Mouse (Mus musculus): ENCODE results near the gene Raf1. TPM values are rescaled to one million over a fixed set of nuclear protein-coding genes. Genes with fewer than 3 reads are reported as not detected.

Raf1 gene
- polyA plus RNA-seq, 1 experiment from 2014 or later = 157 TPM

DNA sequence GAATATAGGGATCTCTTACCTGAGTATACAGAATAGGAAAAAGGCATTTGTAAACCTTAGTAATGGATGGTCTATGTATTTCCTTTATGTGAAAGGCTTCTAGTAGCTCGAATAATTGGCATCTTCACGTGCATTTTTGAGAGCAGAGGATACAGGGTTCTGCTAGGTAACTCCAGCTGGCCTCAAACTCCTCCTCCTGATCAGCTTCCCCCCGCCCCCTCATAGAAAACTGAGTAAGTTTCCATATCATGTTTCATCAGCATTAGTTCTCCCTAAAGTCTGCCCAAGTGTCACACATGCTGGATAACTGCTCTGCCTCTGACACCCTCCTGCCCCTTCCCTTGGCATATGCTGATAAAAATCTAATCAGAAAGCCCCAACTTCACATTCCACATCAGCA lies 95.6 kb downstream of the Raf1 start:
- Histone ChIP-seq H3K4me3 (no peak overlapping the region), H3K9ac (replicated peaks) (no peak overlapping the region), H3K27ac (replicated peaks) (no peak overlapping the region), H3K4me1 (no peaks in the 10 kb centered on the region), H3K27me3 (no peaks in the 10 kb centered on the region), H3K9me3 (no peaks in the 10 kb centered on the region), H3K36me3 (peaks cover 39% of the 10 kb centered on the region), H3K4me2 (replicated peaks) (no peak overlapping the region)
- 81% methylated on average over 3 of the region's 3 CpGs for WGBS
- no peak for ATAC-seq (ENCODE audit: low FRiP score, low read depth)

DNA sequence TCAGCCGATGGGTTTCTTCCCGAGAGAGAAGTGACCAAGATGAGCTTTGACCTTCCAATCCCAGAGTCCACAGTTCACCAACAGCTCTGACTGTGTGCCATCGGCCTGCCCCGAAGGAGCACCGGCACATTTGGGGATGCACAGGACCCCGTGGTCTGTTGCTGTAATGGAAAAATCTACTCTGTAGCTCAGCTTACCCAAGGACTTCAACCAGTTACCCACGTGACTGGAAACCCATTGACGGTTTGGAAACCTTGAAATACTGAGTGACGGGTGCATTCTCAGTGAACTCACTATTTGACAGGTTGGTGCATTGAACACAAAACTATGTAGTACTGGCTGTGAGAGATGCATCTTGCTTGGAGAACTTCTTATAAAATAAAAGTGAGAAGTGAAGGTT lies 98.5 kb downstream of the Raf1 start:
- H3K36me3 ChIP-seq = peaks cover 57% of the 10 kb centered on the region

DNA sequence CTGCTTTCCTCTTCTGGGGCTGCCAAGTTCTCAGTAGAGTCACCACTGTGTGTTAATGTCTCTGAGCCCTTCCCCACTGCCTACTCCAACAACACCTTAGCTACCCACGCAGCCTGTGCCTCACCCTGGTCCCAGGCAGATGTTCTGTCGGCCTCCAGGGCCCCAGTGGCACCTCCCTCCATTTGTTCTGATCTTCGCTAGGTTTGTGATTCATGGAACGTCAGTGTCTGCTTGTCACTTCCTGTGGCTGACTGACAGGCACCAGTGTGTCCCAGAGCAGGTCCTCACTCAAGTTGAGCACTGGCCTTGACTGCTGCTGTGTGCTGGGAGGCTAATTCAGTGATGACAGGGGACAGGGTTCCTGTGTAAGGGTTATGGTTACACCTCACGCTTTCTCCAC lies 99.0 kb downstream of the Raf1 start:
- Histone ChIP-seq H3K27me3 (no peaks in the 10 kb centered on the region), H3K9me3 (no peaks in the 10 kb centered on the region), H3K27ac (replicated peaks) (no peak overlapping the region), H3K4me1 (no peaks in the 10 kb centered on the region), H3K4me3 (no peak overlapping the region), H3K9ac (replicated peaks) (no peak overlapping the region), H3K36me3 (peaks cover 57% of the 10 kb centered on the region), H3K4me2 (replicated peaks) (no peak overlapping the region)
- no peak for ATAC-seq (ENCODE audit: low FRiP score, low read depth)
- WGBS = 89% methylated on average over 5 of the region's 5 CpGs

More for the DNA sequence above, 98.5 kb downstream of the Raf1 start:
- no peaks in the 10 kb centered on the region for H3K9me3 ChIP-seq
- H3K9ac ChIP-seq (replicated peaks) = no peak overlapping the region
- no peak overlapping the region for H3K27ac ChIP-seq (replicated peaks)
- no peak overlapping the region for H3K4me3 ChIP-seq
- ATAC-seq (ENCODE audit: low FRiP score, low read depth) = no peak
- no peaks in the 10 kb centered on the region for H3K27me3 ChIP-seq
- H3K4me2 ChIP-seq (replicated peaks) = no peak overlapping the region
- H3K4me1 ChIP-seq = no peaks in the 10 kb centered on the region
- WGBS = 91% methylated on average over 9 of the region's 9 CpGs

DNA sequence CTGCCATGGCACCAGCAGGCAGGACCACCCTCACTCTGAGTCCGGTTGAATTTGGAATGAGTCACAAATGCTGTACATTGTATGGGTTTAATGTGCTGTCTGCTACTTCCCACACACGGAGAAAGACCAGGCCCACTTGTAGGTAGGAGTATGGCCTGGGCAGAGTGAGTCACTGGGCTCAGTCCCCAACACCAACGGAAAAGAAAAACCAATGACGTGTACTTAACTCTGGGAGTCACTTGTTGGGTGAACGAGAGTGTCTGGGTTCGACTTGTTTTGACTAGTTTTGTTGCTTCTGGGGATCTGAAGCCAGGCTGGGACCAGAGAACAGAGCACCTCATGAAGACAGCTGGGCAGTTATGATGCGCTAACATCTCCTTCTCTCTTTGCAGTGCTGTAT lies 102.3 kb downstream of the Raf1 start:
- H3K4me2 ChIP-seq (replicated peaks) = no peak overlapping the region
- peaks cover 68% of the 10 kb centered on the region for H3K36me3 ChIP-seq
- H3K9me3 ChIP-seq = no peaks in the 10 kb centered on the region
- H3K27me3 ChIP-seq = no peaks in the 10 kb centered on the region
- ATAC-seq (ENCODE audit: low FRiP score, low read depth) = no peak
- H3K4me1 ChIP-seq = no peaks in the 10 kb centered on the region
- no peak overlapping the region for H3K9ac ChIP-seq (replicated peaks)
- H3K27ac ChIP-seq (replicated peaks) = no peak overlapping the region
- no peak overlapping the region for H3K4me3 ChIP-seq
- 91% methylated on average over 7 of the region's 7 CpGs for WGBS

Other genes with a start within 250 kb of the Raf1 start
- gene Tsen2, start 132.0 kb downstream of the Raf1 start, polyA plus RNA-seq (2016; fragmentation: Nextera tagmentation; extraction: Ambion mirVana) = 29.9 and 30.5 TPM in 2 replicates
- 0.34 and 0.50 TPM in 2 replicates for gene Mkrn2os, start 84.1 kb downstream of the Raf1 start, polyA plus RNA-seq (2016; fragmentation: Nextera tagmentation; extraction: Ambion mirVana)
- gene Mkrn2, start 74.7 kb downstream of the Raf1 start, polyA plus RNA-seq (2016; fragmentation: Nextera tagmentation; extraction: Ambion mirVana) = 26.9 and 27.2 TPM in 2 replicates
- 1.3 and 1.9 TPM in 2 replicates for gene Tmem40, start 85.8 kb upstream of the Raf1 start, polyA plus RNA-seq (2016; fragmentation: Nextera tagmentation; extraction: Ambion mirVana)
- 37.1 and 40.0 TPM in 2 replicates for gene Cand2, start 97.9 kb upstream of the Raf1 start, polyA plus RNA-seq (2016; fragmentation: Nextera tagmentation; extraction: Ambion mirVana)
- gene Rpl32, start 132.1 kb upstream of the Raf1 start, polyA plus RNA-seq (2016; fragmentation: Nextera tagmentation; extraction: Ambion mirVana) = 1,622 and 1,683 TPM in 2 replicates
- gene Efcab12, start 161.8 kb upstream of the Raf1 start, polyA plus RNA-seq (2016; fragmentation: Nextera tagmentation; extraction: Ambion mirVana) = 2.1 TPM in 2 replicates
- gene Mbd4, start 176.7 kb upstream of the Raf1 start, polyA plus RNA-seq (2016; fragmentation: Nextera tagmentation; extraction: Ambion mirVana) = 23.2 and 24.4 TPM in 2 replicates
- gene Ift122, start 176.8 kb upstream of the Raf1 start, polyA plus RNA-seq (2016; fragmentation: Nextera tagmentation; extraction: Ambion mirVana) = 27.7 and 28.9 TPM in 2 replicates